Mouse (Mus musculus) stomach, embryonic 14.5 days (tissue): ENCODE results near the gene Dnah11. TPM values are rescaled to one million over a fixed set of nuclear protein-coding genes. Genes with fewer than 3 reads are reported as not detected.
"Not testable (repeated sequence)": the region's sequence is repeated elsewhere in the genome, so short reads cannot be mapped to it uniquely, and the experiment has no call there.

Source experiments
- ATAC-seq: fragments of 200-750 bp; cut with Nextera tagmentation; 2 replicates; pipeline ENCODE4 v1.8.0; 2017; ENCODE audit warnings: low read depth, moderate TSS enrichment; ENCODE audit not compliant: insufficient number of reproducible peaks, insufficient read depth, low FRiP score
- H3K27ac ChIP-seq: fragments of 300-500 bp; sonication (generic); 2 replicates; pipeline ENCODE4 v1.5.1; 2014; ENCODE audit warnings: mild to moderate bottlenecking, low read length, moderate library complexity, mixed read lengths
- H3K27me3 ChIP-seq: fragments of 300-500 bp; sonication (generic); 2 replicates; pipeline ENCODE4 v1.6.1; 2014; ENCODE audit warnings: low read length, control low read depth, mixed read lengths; ENCODE audit not compliant: control insufficient read depth, insufficient read depth
- H3K36me3 ChIP-seq: fragments of 300-500 bp; sonication (generic); 2 replicates; pipeline ENCODE4 v1.6.1; 2014; ENCODE audit warnings: mild to moderate bottlenecking, control low read depth, low read length, moderate library complexity, mixed read lengths; ENCODE audit not compliant: control insufficient read depth, insufficient read depth
- H3K4me1 ChIP-seq: fragments of 300-500 bp; sonication (generic); 2 replicates; pipeline ENCODE4 v1.6.1; 2014; ENCODE audit warnings: low read length, control low read depth, mixed read lengths; ENCODE audit not compliant: control insufficient read depth, insufficient read depth
- H3K4me2 ChIP-seq: fragments of 300-500 bp; sonication (generic); replicated peaks from 2 replicates; pipeline ENCODE4 v1.6.1; 2014; ENCODE audit warnings: low read depth, low read length, control low read depth
- H3K4me3 ChIP-seq: fragments of 300-500 bp; sonication (generic); 2 replicates; pipeline ENCODE4 v1.5.1; 2014; ENCODE audit warnings: low read depth, low read length, control low read depth
- H3K9ac ChIP-seq: fragments of 300-500 bp; sonication (generic); replicated peaks from 2 replicates; pipeline ENCODE4 v1.6.1; 2014; ENCODE audit warnings: low read depth, mild to moderate bottlenecking, control low read depth, low read length, moderate library complexity, mixed read lengths
- H3K9me3 ChIP-seq: fragments of 300-500 bp; sonication (generic); 2 replicates; pipeline ENCODE4 v1.6.1; 2016; ENCODE audit warnings: low read depth, low read length, control low read depth; ENCODE audit not compliant: control insufficient read depth
- WGBS: fragments of 180-500 bp; shearing (Covaris S2); extraction: QIAGEN DNeasy Blood & Tissue Kit; methylation state at CpG from one replicate; pipeline ENCODE4 v1.1.7; 2014; 5-methylcytosine and 5-hydroxymethylcytosine counted together
- polyA plus RNA-seq: library from polyadenylated mRNA; unstranded; fragments of >200 nt; fragmentation: Nextera tagmentation; extraction: Ambion mirVana; gene quantifications from 2 replicates; pipeline ENCODE4 v1.2.1, GENCODE M21; 2014

The Dnah11 gene
- polyA plus RNA-seq, 1 experiment from 2014 or later: 0.29 TPM

GRCm38 (mm10) chr12:117901352-117901751 lies 297.5 kb downstream of the Dnah11 start:
- 36% methylated on average over 1 of the region's 4 CpGs for WGBS
- not testable (repeated sequence) for H3K36me3 ChIP-seq, H3K4me3 ChIP-seq, ATAC-seq, H3K27ac ChIP-seq, H3K9me3 ChIP-seq, H3K4me2 ChIP-seq, H3K4me1 ChIP-seq, H3K27me3 ChIP-seq, H3K9ac ChIP-seq

GRCm38 (mm10) chr12:117900798-117901197 lies 298.0 kb downstream of the Dnah11 start:
- not testable (repeated sequence) for H3K36me3 ChIP-seq, H3K9ac ChIP-seq, H3K4me3 ChIP-seq, H3K4me1 ChIP-seq, H3K9me3 ChIP-seq, ATAC-seq, H3K27me3 ChIP-seq, H3K4me2 ChIP-seq, H3K27ac ChIP-seq
- WGBS: no CpG with 5 or more reads among the region's 4 CpGs

- no peaks in the 10 kb centered on the region for H3K27me3 ChIP-seq
- no peak overlapping the region for H3K4me3 ChIP-seq
- 71% methylated on average over 3 of the region's 3 CpGs for WGBS
- H3K9ac ChIP-seq: no peak overlapping the region
- no peaks in the 10 kb centered on the region for H3K4me1 ChIP-seq
- no peak overlapping the region for H3K4me2 ChIP-seq
- H3K9me3 ChIP-seq: no peaks in the 10 kb centered on the region
- no peak for ATAC-seq
- H3K36me3 ChIP-seq: no peaks in the 10 kb centered on the region
- no peak overlapping the region for H3K27ac ChIP-seq
Measured at GRCm38 (mm10) chr12:117887422-117887821, 311.4 kb downstream of the Dnah11 start.

DNA sequence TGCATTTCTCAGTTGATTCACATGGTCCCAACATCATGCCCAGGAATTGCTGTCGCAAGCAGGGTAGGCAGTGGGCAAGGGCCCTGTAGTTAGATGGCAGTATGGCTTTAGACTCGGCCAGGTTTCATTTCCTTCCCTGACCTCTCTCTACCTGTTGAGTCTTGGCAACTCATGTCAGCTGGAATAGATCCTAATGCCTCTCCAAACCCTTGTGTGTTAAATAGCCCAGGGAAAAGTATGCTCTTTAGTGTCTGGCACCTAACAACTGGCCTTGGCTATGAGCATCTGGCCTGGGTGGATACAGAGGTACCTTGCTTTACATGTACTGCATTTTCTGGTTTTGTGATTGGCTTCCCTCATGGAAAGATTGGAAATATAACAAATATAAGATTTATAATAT lies 314.2 kb downstream of the Dnah11 start:
- WGBS: 88% methylated on average over 2 of the region's 2 CpGs

DNA sequence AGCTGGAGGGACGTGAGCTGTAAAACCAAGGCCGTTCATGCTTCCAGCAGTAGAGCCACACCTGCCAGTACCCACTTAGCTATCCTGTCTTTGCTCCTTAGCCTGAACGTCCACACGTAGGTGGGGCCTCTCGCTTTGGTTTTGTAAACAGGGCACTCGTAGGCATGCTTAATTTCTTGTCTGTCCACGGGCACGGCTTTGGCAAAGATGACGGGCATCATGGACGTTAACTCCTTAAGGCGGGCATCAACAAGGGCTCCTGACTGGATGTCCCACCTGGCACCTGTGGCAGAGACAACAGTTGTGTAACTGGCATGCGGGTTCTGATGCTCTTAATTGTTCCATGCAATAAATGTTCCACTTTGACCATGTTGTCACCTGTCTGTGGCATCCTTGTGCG lies 320.5 kb downstream of the Dnah11 start:
- no peak for ATAC-seq
- no peaks in the 10 kb centered on the region for H3K27me3 ChIP-seq
- WGBS: 86% methylated on average over 13 of the region's 13 CpGs
- no peak overlapping the region for H3K4me3 ChIP-seq
- no peak overlapping the region for H3K27ac ChIP-seq
- H3K9me3 ChIP-seq: no peaks in the 10 kb centered on the region
- peaks cover 28% of the 10 kb centered on the region; the same call in 1 of the 2 replicates for H3K36me3 ChIP-seq
- no peak overlapping the region for H3K4me2 ChIP-seq
- no peaks in the 10 kb centered on the region for H3K4me1 ChIP-seq
- H3K9ac ChIP-seq: no peak overlapping the region

More for the DNA sequence above, 314.2 kb downstream of the Dnah11 start:
- ATAC-seq: no peak
- H3K4me1 ChIP-seq: no peaks in the 10 kb centered on the region
- H3K4me3 ChIP-seq: no peak overlapping the region
- H3K27ac ChIP-seq: no peak overlapping the region
- H3K9ac ChIP-seq: no peak overlapping the region
- H3K4me2 ChIP-seq: no peak overlapping the region
- H3K9me3 ChIP-seq: no peaks in the 10 kb centered on the region
- H3K27me3 ChIP-seq: no peaks in the 10 kb centered on the region
- H3K36me3 ChIP-seq: no peaks in the 10 kb centered on the region

GRCm38 (mm10) chr12:117872265-117872664 lies 326.6 kb downstream of the Dnah11 start:
- Histone ChIP-seq H3K9ac (no peak overlapping the region), H3K4me3 (no peak overlapping the region), H3K27ac (no peak overlapping the region), H3K4me2 (no peak overlapping the region), H3K36me3 (peaks cover 38% of the 10 kb centered on the region), H3K27me3 (no peaks in the 10 kb centered on the region), H3K9me3 (no peaks in the 10 kb centered on the region), H3K4me1 (no peaks in the 10 kb centered on the region)
- no peak for ATAC-seq
- WGBS: 77% methylated on average over 5 of the region's 5 CpGs

DNA sequence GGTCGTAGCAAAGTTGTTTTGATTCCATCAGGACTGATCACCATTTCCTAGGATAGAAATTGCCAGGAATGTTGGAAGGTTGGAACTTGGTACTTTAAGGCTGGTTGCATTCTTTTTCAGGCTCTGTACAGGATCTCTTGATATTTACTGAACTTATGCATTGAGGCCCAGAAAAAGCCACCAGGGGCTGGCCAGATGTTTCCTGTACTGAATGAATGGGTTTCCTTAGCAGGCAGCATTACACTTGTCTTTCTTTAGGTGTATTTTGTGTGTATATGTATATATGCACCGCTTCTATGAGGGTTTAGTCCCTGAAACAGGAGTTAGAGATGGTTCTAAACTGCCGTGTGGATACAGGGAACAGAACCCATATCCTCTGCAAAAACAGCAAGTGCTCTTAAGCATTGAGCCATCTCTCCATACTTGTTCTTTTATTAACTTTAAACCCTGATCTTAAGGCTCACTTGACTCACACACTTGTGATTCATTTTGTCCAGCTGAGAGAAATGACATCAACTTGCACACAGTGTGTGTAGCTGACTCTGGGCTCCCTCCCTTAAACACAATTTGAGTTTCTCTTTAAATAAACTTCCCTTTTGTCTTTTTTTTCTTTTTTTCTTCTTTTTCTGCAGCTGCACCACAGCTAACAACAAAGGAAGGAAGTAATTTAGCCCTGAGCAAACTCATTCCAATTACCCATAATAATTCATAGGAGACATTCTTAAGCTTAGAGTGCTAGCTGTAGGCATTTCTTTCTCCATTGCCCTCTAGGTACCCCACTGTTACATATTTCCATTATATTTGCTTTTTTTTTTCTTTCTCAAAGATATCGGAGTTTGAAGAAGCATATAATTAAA lies 330.9 kb downstream of the Dnah11 start:
- Histone ChIP-seq H3K9ac (no peak overlapping the region), H3K4me1 (no peaks in the 10 kb centered on the region), H3K27me3 (no peaks in the 10 kb centered on the region), H3K9me3 (no peaks in the 10 kb centered on the region), H3K4me2 (no peak overlapping the region), H3K36me3 (peaks cover 13% of the 10 kb centered on the region), H3K27ac (no peak overlapping the region), H3K4me3 (no peak overlapping the region)
- no peak for ATAC-seq
- 88% methylated on average over 4 of the region's 4 CpGs for WGBS

- no peak for ATAC-seq
- 76% methylated on average over 5 of the region's 5 CpGs for WGBS
- no peak overlapping the region for H3K4me2 ChIP-seq
Measured at GRCm38 (mm10) chr12:117862655-117863054, 336.2 kb downstream of the Dnah11 start.

DNA sequence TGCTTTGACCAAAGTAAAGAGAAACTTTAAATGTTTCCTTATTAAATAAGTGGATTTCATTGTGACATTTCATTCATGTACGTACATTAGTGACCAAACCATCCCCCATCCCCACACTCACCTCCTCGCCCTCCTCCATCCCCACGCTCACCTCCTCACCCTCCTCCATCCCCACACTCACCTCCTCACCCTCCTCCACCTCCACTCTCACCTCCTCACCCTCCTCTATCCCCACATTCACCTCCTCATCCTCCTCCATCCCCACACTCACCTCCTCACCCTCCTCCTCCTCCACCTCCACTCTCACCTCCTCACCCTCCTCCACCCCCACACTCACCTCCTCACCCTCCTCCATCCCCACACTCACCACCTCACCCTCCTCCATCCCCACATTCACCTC lies 337.6 kb downstream of the Dnah11 start:
- 55% methylated on average over 3 of the region's 3 CpGs for WGBS
- H3K4me1 ChIP-seq: no peaks in the 10 kb centered on the region
- ATAC-seq: no peak
- no peaks in the 10 kb centered on the region for H3K36me3 ChIP-seq
- no peaks in the 10 kb centered on the region for H3K27me3 ChIP-seq
- H3K4me2 ChIP-seq: no peak overlapping the region
- H3K9ac ChIP-seq: no peak overlapping the region
- no peak overlapping the region for H3K27ac ChIP-seq
- H3K9me3 ChIP-seq: no peaks in the 10 kb centered on the region
- no peak overlapping the region for H3K4me3 ChIP-seq

More at GRCm38 (mm10) chr12:117862655-117863054, 336.2 kb downstream of the Dnah11 start:
- no peaks in the 10 kb centered on the region for H3K4me1 ChIP-seq
- H3K27me3 ChIP-seq: no peaks in the 10 kb centered on the region
- no peak overlapping the region for H3K9ac ChIP-seq
- no peaks in the 10 kb centered on the region for H3K9me3 ChIP-seq
- no peak overlapping the region for H3K4me3 ChIP-seq
- no peaks in the 10 kb centered on the region for H3K36me3 ChIP-seq
- no peak overlapping the region for H3K27ac ChIP-seq
